10 mouse cellular contexts compared by ENCODE assay signal in the genomic region with DNA sequence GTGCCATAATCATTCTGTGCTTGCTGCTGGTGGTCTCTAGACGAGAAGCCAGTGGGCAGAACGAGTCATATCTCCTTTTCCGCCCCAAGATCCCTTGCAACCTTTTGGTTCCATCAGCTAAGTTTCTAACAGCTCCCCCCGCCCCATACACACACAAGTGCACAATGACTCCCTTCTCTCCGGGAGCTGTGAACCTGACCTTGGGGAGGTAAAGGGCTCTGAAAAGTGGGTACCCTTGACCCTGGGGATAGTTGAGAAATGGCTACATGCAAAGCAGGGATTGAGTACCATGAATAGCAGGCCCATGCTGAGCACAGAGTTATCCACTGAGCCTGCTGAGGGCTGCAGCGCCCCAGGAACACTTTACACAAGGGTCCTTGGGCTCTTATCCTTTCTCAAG. TPM values are rescaled to one million over a fixed set of nuclear protein-coding genes. Genes with fewer than 3 reads are reported as not detected.
DNase-seq lines count a peak whose midpoint lies in the region; ATAC-seq and TF ChIP-seq lines count a peak whose summit lies in the region.
"Had no signal": no experiment of that assay in that cellular context is flagged by ENCODE, and none has a peak within 500 bp of the region (broad histone marks: within the 10 kb centered on the region; RNA-seq: fewer than 3 reads in every experiment).

No protein-coding gene starts in this region.

- 47% methylated on average over 6 of the region's 6 CpGs for WGBS in heart, adult 2 months
- WGBS in lung, embryonic 16.5 days, result 38% methylated on average over 6 of the region's 6 CpGs
- WGBS in hindbrain, embryonic 11.5 days, result 74% methylated on average over 6 of the region's 6 CpGs
- 69% methylated on average over 6 of the region's 6 CpGs for WGBS in liver, postnatal 0 days (ENCODE audit: insufficient replicate concordance)

- no peak overlapping the region for H3K4me3 ChIP-seq in heart, adult 2 months
- no peak overlapping the region for H3K4me3 ChIP-seq in lung, embryonic 16.5 days (ENCODE audit: low read length)
- no peak overlapping the region for H3K4me3 ChIP-seq in hindbrain, embryonic 11.5 days (ENCODE audit: low read depth, low read length)
- no peak overlapping the region for H3K4me3 ChIP-seq in liver, postnatal 0 days (ENCODE audit: low read depth, low read length)
- H3K4me3 ChIP-seq: liver, embryonic 15.5 days had no signal

- H3K4me2 ChIP-seq in lung, embryonic 16.5 days (ENCODE audit: low read depth, low read length), result no peak overlapping the region
- H3K4me2 ChIP-seq in hindbrain, embryonic 11.5 days (replicated peaks; ENCODE audit: low read depth, low read length), result no peak overlapping the region
- no peak overlapping the region for H3K4me2 ChIP-seq in liver, postnatal 0 days (ENCODE audit: low read depth, low read length)
- H3K4me2 ChIP-seq: liver, embryonic 15.5 days had no signal

- intact Hi-C loops in heart, adult 2 months (cut with DNase I), result no loop called here
- intact Hi-C loops in heart, postnatal 25 days (cut with DNase I), result no loop called here

- ATAC-seq in lung, embryonic 16.5 days (ENCODE audit: low read depth), result no peak
- ATAC-seq in hindbrain, embryonic 11.5 days (ENCODE audit: low FRiP score), result no peak
- no peak for ATAC-seq in liver, postnatal 0 days

- H3K36me3 ChIP-seq in heart, adult 2 months (ENCODE audit: control insufficient read depth, insufficient read depth, low read length), result no peaks in the 10 kb centered on the region
- no peaks in the 10 kb centered on the region for H3K36me3 ChIP-seq in lung, embryonic 16.5 days (ENCODE audit: control insufficient read depth, insufficient read depth, low read length)
- H3K36me3 ChIP-seq in hindbrain, embryonic 11.5 days (ENCODE audit: control insufficient read depth, insufficient read depth, low read length), result no peaks in the 10 kb centered on the region
- no peaks in the 10 kb centered on the region for H3K36me3 ChIP-seq in liver, postnatal 0 days (replicated peaks; ENCODE audit: insufficient read depth, low read length)
- H3K36me3 ChIP-seq: liver, embryonic 15.5 days had no signal

- TF ChIP-seq POLR2A in heart, adult 2 months (IDR thresholded peaks at IDR 0.05; ENCODE audit: insufficient read depth, low read depth, low read length), result no peak

- no peak for TF ChIP-seq EP300 in heart, adult 2 months (IDR thresholded peaks at IDR 0.05; ENCODE audit: insufficient read depth, low read depth, low read length)
- no peak for TF ChIP-seq EP300 in liver, postnatal 0 days (IDR thresholded peaks at IDR 0.05; ENCODE audit: low read depth)

- H3K4me1 ChIP-seq in heart, adult 2 months (ENCODE audit: control insufficient read depth, insufficient read depth, low read length), result peaks cover 18% of the 10 kb centered on the region
- peaks cover 25% of the 10 kb centered on the region for H3K4me1 ChIP-seq in lung, embryonic 16.5 days (replicated peaks; ENCODE audit: control insufficient read depth, insufficient read depth, low read length)
- H3K4me1 ChIP-seq in hindbrain, embryonic 11.5 days (replicated peaks; ENCODE audit: control insufficient read depth, insufficient read depth, low read length), result peaks cover 3% of the 10 kb centered on the region; the same call in 1 of the 2 replicates
- no peaks in the 10 kb centered on the region for H3K4me1 ChIP-seq in liver, postnatal 0 days (ENCODE audit: insufficient read depth)

- no peaks in the 10 kb centered on the region for H3K79me2 ChIP-seq in heart, adult 2 months (replicated peaks; ENCODE audit: control insufficient read depth, insufficient read depth, low read length)

- DNase-seq in heart, adult 2 months, result no peak
- DNase-seq in heart, postnatal 25 days (ENCODE audit: low spot score), result no peak
- no peak for DNase-seq in lung, postnatal 10 days
- peak; percentile 31 for DNase-seq in hindbrain, embryonic 11.5 days (ENCODE audit: low spot score)
- peak; percentile 8 for DNase-seq in liver, postnatal 0 days
- no peak for DNase-seq in cerebellum, adult 9-10 months
- DNase-seq in spleen, adult 12 weeks (ENCODE audit: low spot score), result no peak
- DNase-seq: thymus, postnatal 36 days had no signal

- peak overlapping the region; percentile 73 for H3K27ac ChIP-seq in heart, adult 2 months
- peak overlapping the region; percentile 89 for H3K27ac ChIP-seq in lung, embryonic 16.5 days (ENCODE audit: low read length)
- H3K27ac ChIP-seq in hindbrain, embryonic 11.5 days (ENCODE audit: low read depth, low read length), result peak overlapping the region; percentile 58; the same call in 1 of the 2 replicates
- 0 out of 2 replicates have a peak overlapping the region, but pooled peaks have one; percentile 22 for H3K27ac ChIP-seq in liver, postnatal 0 days (ENCODE audit: low read depth)
- H3K27ac ChIP-seq: liver, embryonic 15.5 days had no signal

- H3K27me3 ChIP-seq in heart, adult 2 months (ENCODE audit: control insufficient read depth, insufficient read depth, low read length), result no peaks in the 10 kb centered on the region
- no peaks in the 10 kb centered on the region for H3K27me3 ChIP-seq in lung, embryonic 16.5 days (ENCODE audit: control insufficient read depth, insufficient read depth, low read depth, low read length)
- H3K27me3 ChIP-seq in hindbrain, embryonic 11.5 days (ENCODE audit: control insufficient read depth, insufficient read depth, low read length), result no peaks in the 10 kb centered on the region
- 0 out of 2 replicates have a peak, but pooled peaks cover 4% of the 10 kb centered on the region for H3K27me3 ChIP-seq in liver, postnatal 0 days (ENCODE audit: insufficient read depth, low read length)
- H3K27me3 ChIP-seq: liver, embryonic 15.5 days had no signal

- no peak for TF ChIP-seq CTCF in heart, adult 2 months (IDR thresholded peaks at IDR 0.05)
- no peak for TF ChIP-seq CTCF in liver, postnatal 0 days (IDR thresholded peaks at IDR 0.05; ENCODE audit: low read depth)

- H3K9ac ChIP-seq in heart, adult 2 months (ENCODE audit: low read depth, low read length), result no peak overlapping the region
- no peak overlapping the region for H3K9ac ChIP-seq in lung, embryonic 16.5 days (ENCODE audit: low read length)
- H3K9ac ChIP-seq in hindbrain, embryonic 11.5 days (ENCODE audit: low read depth, low read length), result no peak overlapping the region
- no peak overlapping the region for H3K9ac ChIP-seq in liver, postnatal 0 days (replicated peaks)
- H3K9ac ChIP-seq: liver, embryonic 15.5 days had no signal

- H3K9me3 ChIP-seq in lung, embryonic 16.5 days (ENCODE audit: control insufficient read depth, low read length), result no peaks in the 10 kb centered on the region
- no peaks in the 10 kb centered on the region for H3K9me3 ChIP-seq in hindbrain, embryonic 11.5 days (ENCODE audit: control insufficient read depth, low read length)
- H3K9me3 ChIP-seq in liver, postnatal 0 days (ENCODE audit: low read length), result no peaks in the 10 kb centered on the region
- H3K9me3 ChIP-seq: liver, embryonic 15.5 days had no signal

RNA-seq across cellular contexts. Expression of gene Col6a1, which starts 6.4 kb away (rescaled TPM):
- total RNA-seq in heart, adult 2 months (2021), result 10 to 100 TPM; 30.5 to 52.4 TPM
- polyA plus RNA-seq in heart, adult 2 months (2012; rRNA removed), result 75.5 and 95.3 TPM in 2 replicates
- 10 to 100 TPM; 83.0 to 93.0 TPM for total RNA-seq in heart, postnatal 25 days (2021)
- polyA plus RNA-seq in lung, embryonic 16.5 days (2015; fragmentation: Nextera tagmentation; extraction: Ambion mirVana), result 329 and 333 TPM in 2 replicates
- 15.7 and 16.7 TPM in 2 replicates for polyA plus RNA-seq in hindbrain, embryonic 11.5 days (2014; fragmentation: Nextera tagmentation; extraction: Ambion mirVana)
- 7.7 and 8.7 TPM in 2 replicates for polyA plus RNA-seq in liver, postnatal 0 days (2015; fragmentation: Nextera tagmentation; extraction: Ambion mirVana)

Comparison
In these comparisons a context has a peak if more than half of its experiments do, and no peak if none do; other contexts are left out.
1. DNase-seq: peak in hindbrain, embryonic 11.5 days (single experiment) and liver, postnatal 0 days (single experiment); none in heart, adult 2 months (0 of 2), heart, postnatal 25 days (single experiment), lung, postnatal 10 days (single experiment), cerebellum, adult 9-10 months (single experiment) and spleen, adult 12 weeks (single experiment).
2. H3K27ac ChIP-seq: peak in every context shown above with its lines; median percentile 89 in lung, embryonic 16.5 days; 73 in heart, adult 2 months; 58 in hindbrain, embryonic 11.5 days; 22 in liver, postnatal 0 days.